Mouse (Mus musculus) macrophage (primary cell): Measurements from ENCODE around the gene Fcgr1. TPM values are rescaled to one million over a fixed set of nuclear protein-coding genes. Genes with fewer than 3 reads are reported as not detected.
"Not testable (repeated sequence)": the region's sequence is repeated elsewhere in the genome, so short reads cannot be mapped to it uniquely, and the experiment has no call there.

Experiments used
- H3K27ac ChIP-seq: fragments of 350-480 bp; formaldehyde crosslinking; 2 replicates; pipeline ENCODE4 v1.9.0; 2021
- H3K36me3 ChIP-seq: fragments of 350-480 bp; formaldehyde crosslinking; 2 replicates; pipeline ENCODE4 v1.9.0; 2021; ENCODE audit errors: inconsistent target
- H3K4me3 ChIP-seq: fragments of 350-480 bp; formaldehyde crosslinking; 2 replicates; pipeline ENCODE4 v1.9.0; 2021; ENCODE audit errors: inconsistent target
- H3K79me2 ChIP-seq: fragments of 350-480 bp; formaldehyde crosslinking; 2 replicates; pipeline ENCODE4 v1.9.0; 2021; ENCODE audit errors: inconsistent target
- WGBS: methylation state at CpG from one replicate; pipeline ENCODE4 v1.1.7; 2026; ENCODE audit warnings: inconsistent platforms; ENCODE audit not compliant: missing documents; 5-methylcytosine and 5-hydroxymethylcytosine counted together
- polyA plus RNA-seq: library from polyadenylated mRNA; stranded (reverse); fragments of 250-400 nt; gene quantifications from 3 replicates; pipeline ENCODE4 v1.2.4, GENCODE M21; 2018; ENCODE audit warnings: inconsistent platforms

The Fcgr1 gene
- polyA plus RNA-seq, 1 experiment from 2014 or later = 189 TPM

- Histone ChIP-seq H3K79me2 (no peaks in the 10 kb centered on the region), H3K27ac (no peak overlapping the region), H3K4me3 (no peak overlapping the region), H3K36me3 (no peaks in the 10 kb centered on the region)
- 22% methylated on average over 11 of the region's 14 CpGs for WGBS
Measured at GRCm38 (mm10) chr3:96332000-96332399, 38.2 kb upstream of the Fcgr1 start.

GRCm38 (mm10) chr3:96331438-96331837 is 37.7 kb upstream of the Fcgr1 start:
- WGBS = 55% methylated on average over 3 of the region's 7 CpGs
- no peak overlapping the region for H3K27ac ChIP-seq
- no peak overlapping the region for H3K4me3 ChIP-seq
- H3K79me2 ChIP-seq = no peaks in the 10 kb centered on the region
- no peaks in the 10 kb centered on the region for H3K36me3 ChIP-seq

- Histone ChIP-seq H3K27ac (no peak overlapping the region), H3K79me2 (no peaks in the 10 kb centered on the region), H3K4me3 (no peak overlapping the region), H3K36me3 (no peaks in the 10 kb centered on the region)
- 73% methylated on average over 7 of the region's 7 CpGs for WGBS
Measured at GRCm38 (mm10) chr3:96330603-96331002, 36.8 kb upstream of the Fcgr1 start.

GRCm38 (mm10) chr3:96330181-96330580 is 36.4 kb upstream of the Fcgr1 start:
- WGBS = 90% methylated on average over 4 of the region's 4 CpGs
- no peaks in the 10 kb centered on the region for H3K36me3 ChIP-seq

GRCm38 (mm10) chr3:96328730-96329387 is 35.1 kb upstream of the Fcgr1 start:
- H3K4me3 ChIP-seq = no peak overlapping the region
- WGBS = 29% methylated on average over 15 of the region's 15 CpGs
- no peaks in the 10 kb centered on the region for H3K36me3 ChIP-seq
- H3K27ac ChIP-seq = no peak overlapping the region
- no peaks in the 10 kb centered on the region for H3K79me2 ChIP-seq

More at GRCm38 (mm10) chr3:96330181-96330580, 36.4 kb upstream of the Fcgr1 start:
- H3K4me3 ChIP-seq = no peak overlapping the region
- H3K79me2 ChIP-seq = no peaks in the 10 kb centered on the region
- H3K27ac ChIP-seq = no peak overlapping the region

GRCm38 (mm10) chr3:96328060-96328729 is 34.4 kb upstream of the Fcgr1 start:
- under 1% methylated on average over 21 of the region's 49 CpGs for WGBS
- not testable (repeated sequence) for H3K79me2 ChIP-seq, H3K27ac ChIP-seq, H3K36me3 ChIP-seq, H3K4me3 ChIP-seq

- WGBS = 8% methylated on average over 6 of the region's 18 CpGs
- H3K79me2 ChIP-seq = no peaks in the 10 kb centered on the region
- no peak overlapping the region for H3K27ac ChIP-seq
- H3K36me3 ChIP-seq = no peaks in the 10 kb centered on the region
- no peak overlapping the region; the same call in 1 of the 2 replicates for H3K4me3 ChIP-seq
Measured at GRCm38 (mm10) chr3:96327647-96328046, 33.9 kb upstream of the Fcgr1 start.

- H3K79me2 ChIP-seq = no peaks in the 10 kb centered on the region
- WGBS = 16% methylated on average over 6 of the region's 6 CpGs
- H3K27ac ChIP-seq = no peak overlapping the region
- no peak overlapping the region for H3K4me3 ChIP-seq
- no peaks in the 10 kb centered on the region for H3K36me3 ChIP-seq
Measured at GRCm38 (mm10) chr3:96327131-96327530, 33.4 kb upstream of the Fcgr1 start.

GRCm38 (mm10) chr3:96323806-96324205 is 30.0 kb upstream of the Fcgr1 start:
- H3K36me3 ChIP-seq, H3K27ac ChIP-seq, H3K79me2 ChIP-seq, H3K4me3 ChIP-seq: not testable (repeated sequence)
- WGBS = 84% methylated on average over 6 of the region's 6 CpGs

- Histone ChIP-seq H3K36me3 (no peaks in the 10 kb centered on the region), H3K27ac (no peak overlapping the region), H3K79me2 (no peaks in the 10 kb centered on the region), H3K4me3 (no peak overlapping the region)
- 47% methylated on average over 8 of the region's 10 CpGs for WGBS
Measured at GRCm38 (mm10) chr3:96322609-96323008, 28.8 kb upstream of the Fcgr1 start.

GRCm38 (mm10) chr3:96321891-96322290 is 28.1 kb upstream of the Fcgr1 start:
- Histone ChIP-seq H3K79me2 (no peaks in the 10 kb centered on the region), H3K4me3 (no peak overlapping the region), H3K27ac (no peak overlapping the region), H3K36me3 (no peaks in the 10 kb centered on the region)
- WGBS = 39% methylated on average over 15 of the region's 15 CpGs

GRCm38 (mm10) chr3:96320003-96320402 is 26.2 kb upstream of the Fcgr1 start:
- not testable (repeated sequence) for H3K27ac ChIP-seq, H3K36me3 ChIP-seq, H3K4me3 ChIP-seq, H3K79me2 ChIP-seq
- WGBS = 98% methylated on average over 7 of the region's 13 CpGs

- H3K36me3 ChIP-seq = no peaks in the 10 kb centered on the region
- H3K27ac ChIP-seq = no peak overlapping the region
- no peaks in the 10 kb centered on the region for H3K79me2 ChIP-seq
- 72% methylated on average over 8 of the region's 8 CpGs for WGBS
- no peak overlapping the region for H3K4me3 ChIP-seq
Measured at GRCm38 (mm10) chr3:96312341-96313098, 18.8 kb upstream of the Fcgr1 start.

- Histone ChIP-seq H3K27ac (no peak overlapping the region), H3K4me3 (no peak overlapping the region), H3K36me3 (no peaks in the 10 kb centered on the region), H3K79me2 (no peaks in the 10 kb centered on the region)
- 58% methylated on average over 3 of the region's 3 CpGs for WGBS
Measured at GRCm38 (mm10) chr3:96309441-96309840, 15.7 kb upstream of the Fcgr1 start.

- Histone ChIP-seq H3K27ac (no peak overlapping the region), H3K36me3 (no peaks in the 10 kb centered on the region), H3K79me2 (no peaks in the 10 kb centered on the region), H3K4me3 (no peak overlapping the region)
- WGBS = 36% methylated on average over 9 of the region's 9 CpGs
Measured at GRCm38 (mm10) chr3:96306506-96306905, 12.7 kb upstream of the Fcgr1 start.
